Mouse (Mus musculus) embryonic fibroblast, embryonic 13.5 days (primary cell): ENCODE results near the gene Tnik.

Source experiments
- CTCF ChIP-seq: IDR thresholded peaks from 2 replicates; pipeline ENCODE4 v1.5.1; 2011; ENCODE audit warnings: mild to moderate bottlenecking, control low read depth, low read length, moderate library complexity, borderline replicate concordance; ENCODE audit not compliant: insufficient read depth
- POLR2A ChIP-seq: IDR thresholded peaks from 2 replicates; pipeline ENCODE4 v1.6.1; 2011; ENCODE audit warnings: low read depth, mild to moderate bottlenecking, control low read depth, low read length, moderate library complexity

GRCm38 (mm10) chr3:28543380-28543984 is 280.5 kb downstream of the Tnik start:
- TF ChIP-seq CTCF (peak; percentile 46; the same call in 1 of the 2 replicates), POLR2A (no peak)
